Mouse (Mus musculus) limb, embryonic 12.5 days (tissue): ENCODE data around the gene Nrxn2. TPM values are rescaled to one million over a fixed set of nuclear protein-coding genes. Genes with fewer than 3 reads are reported as not detected.

Experiments used
- ATAC-seq: fragments of 200-750 bp; cut with Nextera tagmentation; 2 replicates; pipeline ENCODE4 v1.8.0; 2017; ENCODE audit warnings: low read depth, moderate TSS enrichment; ENCODE audit not compliant: insufficient number of reproducible peaks, insufficient read depth, low FRiP score, low TSS enrichment
- H3K27ac ChIP-seq: fragments of 300-500 bp; sonication (generic); 2 replicates; pipeline ENCODE4 v1.5.1; 2016; ENCODE audit warnings: mild to moderate bottlenecking, moderate library complexity
- H3K27me3 ChIP-seq: fragments of 300-500 bp; sonication (generic); 2 replicates; pipeline ENCODE4 v1.6.1; 2016; ENCODE audit warnings: mild to moderate bottlenecking, moderate library complexity
- H3K36me3 ChIP-seq: fragments of 300-500 bp; sonication (generic); 2 replicates; pipeline ENCODE4 v1.6.1; 2016; ENCODE audit warnings: mild to moderate bottlenecking, moderate library complexity
- H3K4me1 ChIP-seq: fragments of 300-500 bp; sonication (generic); replicated peaks from 2 replicates; pipeline ENCODE4 v1.6.1; 2016
- H3K4me2 ChIP-seq: fragments of 300-500 bp; sonication (generic); 2 replicates; pipeline ENCODE4 v1.6.1; 2016; ENCODE audit warnings: mild to moderate bottlenecking, moderate library complexity
- H3K4me3 ChIP-seq: fragments of 300-500 bp; sonication (generic); replicated peaks from 2 replicates; pipeline ENCODE4 v1.5.1; 2016; ENCODE audit warnings: mild to moderate bottlenecking
- H3K9ac ChIP-seq: fragments of 300-500 bp; sonication (generic); replicated peaks from 2 replicates; pipeline ENCODE4 v1.6.1; 2016; ENCODE audit warnings: mild to moderate bottlenecking, moderate library complexity
- H3K9me3 ChIP-seq: fragments of 300-500 bp; sonication (generic); 2 replicates; pipeline ENCODE4 v1.6.1; 2016; ENCODE audit warnings: mild to moderate bottlenecking, moderate library complexity
- WGBS: fragments of 180-500 bp; shearing (Covaris S2); methylation state at CpG from one replicate; pipeline ENCODE4 v1.1.7; 2016; 5-methylcytosine and 5-hydroxymethylcytosine counted together
- polyA plus RNA-seq: library from polyadenylated mRNA; unstranded; fragments of >200 nt; fragmentation: Nextera tagmentation; extraction: Ambion mirVana; gene quantifications from 2 replicates; pipeline ENCODE4 v1.2.1, GENCODE M21; 2016

The Nrxn2 gene
- polyA plus RNA-seq, 1 experiment from 2014 or later, result 2.4 TPM

DNA sequence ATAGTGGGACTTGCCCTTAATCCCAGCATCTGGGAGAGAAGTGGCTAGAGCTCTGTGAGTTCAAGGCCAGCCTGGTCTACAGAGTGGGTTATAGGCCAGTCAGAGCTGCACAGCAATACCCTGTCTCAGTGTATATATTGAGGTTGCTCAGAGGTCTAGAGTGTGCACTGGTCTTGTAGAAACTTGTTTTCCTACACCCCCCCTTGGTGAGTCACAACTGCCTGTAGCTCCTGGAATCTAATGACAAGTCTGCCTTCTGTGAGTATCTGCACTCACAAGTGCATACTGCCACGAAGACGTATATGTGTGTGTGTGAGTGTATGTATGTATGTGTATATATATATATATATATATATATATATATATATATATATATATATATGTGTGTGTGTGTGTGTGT, 60.0 kb downstream of the Nrxn2 start:
- WGBS, result 89% methylated on average over 2 of the region's 2 CpGs
- Histone ChIP-seq H3K4me2 (no peak overlapping the region), H3K4me1 (peaks cover 11% of the 10 kb centered on the region), H3K9me3 (no peaks in the 10 kb centered on the region), H3K4me3 (no peak overlapping the region), H3K36me3 (no peaks in the 10 kb centered on the region), H3K9ac (no peak overlapping the region), H3K27ac (no peak overlapping the region), H3K27me3 (0 out of 2 replicates have a peak, but pooled peaks cover 5% of the 10 kb centered on the region)
- ATAC-seq, result no peak

DNA sequence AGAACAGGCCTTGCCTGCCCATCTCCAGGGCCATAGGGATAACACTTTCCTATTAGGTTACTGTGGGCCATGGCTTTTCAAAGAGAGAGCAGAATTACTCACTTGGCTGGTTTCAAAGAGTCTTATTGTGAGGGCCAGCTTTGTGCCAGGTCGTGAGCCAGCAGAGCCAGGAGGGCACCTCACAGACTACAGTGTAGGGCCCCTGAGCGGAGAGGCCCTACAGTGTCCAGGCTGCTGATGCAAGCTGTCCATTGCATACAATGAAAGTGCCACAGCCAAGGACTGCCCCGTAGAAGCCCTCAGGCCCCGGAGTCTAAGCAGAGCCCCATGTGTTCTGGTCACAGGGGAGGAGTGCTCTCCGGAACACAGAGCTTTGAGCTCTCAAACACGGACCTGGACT, 64.4 kb downstream of the Nrxn2 start:
- Histone ChIP-seq H3K9ac (no peak overlapping the region), H3K27me3 (peaks cover 25% of the 10 kb centered on the region), H3K4me2 (no peak overlapping the region), H3K36me3 (no peaks in the 10 kb centered on the region), H3K4me1 (no peaks in the 10 kb centered on the region), H3K9me3 (no peaks in the 10 kb centered on the region), H3K27ac (no peak overlapping the region), H3K4me3 (no peak overlapping the region)
- no peak for ATAC-seq
- WGBS, result 89% methylated on average over 6 of the region's 6 CpGs

DNA sequence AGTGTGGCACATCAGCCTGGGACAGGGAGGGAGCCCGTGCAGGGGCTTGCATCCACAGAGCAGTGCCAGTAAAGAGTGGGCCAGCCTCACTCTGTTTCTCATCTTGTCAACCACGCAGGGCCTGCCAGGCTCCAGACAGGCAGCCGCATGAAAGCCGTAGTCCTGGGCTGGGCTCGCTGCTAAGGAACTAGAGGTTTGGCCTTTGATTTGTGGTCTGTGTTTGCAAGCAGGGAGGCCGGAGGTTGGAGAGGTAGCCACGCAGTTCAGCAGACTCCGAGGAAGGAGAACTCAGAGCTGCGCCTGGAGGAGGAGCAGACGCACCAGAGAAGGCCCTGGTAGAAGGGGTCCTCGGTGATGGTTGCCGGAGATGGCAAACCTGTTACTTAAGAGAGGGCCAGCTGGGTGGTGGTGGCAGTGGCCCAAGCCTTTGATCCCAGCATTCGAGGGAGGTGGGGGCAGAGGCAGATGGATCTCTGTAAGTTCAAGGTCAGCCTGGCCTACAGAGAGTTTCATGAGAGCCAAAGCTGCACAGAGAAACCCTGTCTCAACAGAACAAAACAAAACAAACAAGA, 66.6 kb downstream of the Nrxn2 start:
- Histone ChIP-seq H3K9me3 (no peaks in the 10 kb centered on the region), H3K9ac (no peak overlapping the region), H3K4me2 (no peak overlapping the region), H3K27me3 (peaks cover 43% of the 10 kb centered on the region), H3K27ac (no peak overlapping the region), H3K36me3 (no peaks in the 10 kb centered on the region), H3K4me3 (no peak overlapping the region), H3K4me1 (no peaks in the 10 kb centered on the region)
- ATAC-seq, result no peak
- WGBS, result 60% methylated on average over 13 of the region's 13 CpGs

DNA sequence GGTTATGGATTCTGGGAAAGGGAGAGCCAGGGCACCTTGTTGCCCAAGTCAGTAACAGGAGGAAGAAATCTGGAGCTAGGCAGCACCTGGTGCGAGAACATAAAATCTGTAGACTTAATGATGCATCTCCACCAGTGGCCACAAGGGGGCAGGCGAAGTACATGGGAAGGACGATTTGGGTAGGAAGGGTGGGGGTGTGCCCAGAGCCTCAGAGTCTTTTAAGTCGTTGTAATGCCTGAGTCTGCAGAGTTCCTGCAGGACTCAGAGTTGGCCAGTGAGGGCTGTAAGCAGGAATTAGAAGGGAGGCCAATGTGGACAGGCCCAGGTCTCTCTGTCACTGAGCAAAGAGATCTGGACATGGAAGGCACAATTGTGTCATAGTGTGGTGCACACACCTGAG, 70.5 kb downstream of the Nrxn2 start:
- no peaks in the 10 kb centered on the region for H3K4me1 ChIP-seq
- H3K4me3 ChIP-seq, result no peak overlapping the region
- WGBS, result 0% methylated on average over 4 of the region's 4 CpGs
- H3K9ac ChIP-seq, result no peak overlapping the region
- no peak overlapping the region for H3K4me2 ChIP-seq
- peak; percentile 60 for ATAC-seq
- H3K36me3 ChIP-seq, result no peaks in the 10 kb centered on the region
- H3K27me3 ChIP-seq, result peaks cover 82% of the 10 kb centered on the region
- H3K9me3 ChIP-seq, result no peaks in the 10 kb centered on the region
- no peak overlapping the region for H3K27ac ChIP-seq

DNA sequence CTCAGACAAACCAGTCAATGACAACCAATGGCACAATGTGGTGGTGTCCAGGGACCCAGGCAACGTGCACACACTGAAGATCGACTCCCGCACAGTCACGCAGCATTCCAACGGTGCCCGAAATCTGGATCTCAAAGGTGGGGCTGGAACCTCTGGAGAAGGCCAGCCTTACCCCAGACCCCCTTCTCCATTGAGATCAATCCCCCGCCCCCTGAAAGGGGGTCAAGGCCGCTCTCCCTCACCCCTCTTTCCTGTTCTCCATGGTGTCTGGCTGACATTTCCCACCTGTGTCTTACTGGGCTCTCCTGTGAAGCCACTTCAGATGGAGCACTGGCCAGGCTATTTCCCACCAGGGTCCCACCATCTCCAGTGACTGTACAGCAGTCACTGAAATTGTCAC, 73.0 kb downstream of the Nrxn2 start:
- peaks cover 93% of the 10 kb centered on the region for H3K27me3 ChIP-seq
- H3K9me3 ChIP-seq, result no peaks in the 10 kb centered on the region
- ATAC-seq, result no peak
- 84% methylated on average over 8 of the region's 8 CpGs for WGBS
- no peaks in the 10 kb centered on the region for H3K4me1 ChIP-seq
- H3K4me2 ChIP-seq, result no peak overlapping the region
- H3K27ac ChIP-seq, result no peak overlapping the region
- H3K4me3 ChIP-seq, result no peak overlapping the region
- H3K36me3 ChIP-seq, result no peaks in the 10 kb centered on the region
- H3K9ac ChIP-seq, result no peak overlapping the region

DNA sequence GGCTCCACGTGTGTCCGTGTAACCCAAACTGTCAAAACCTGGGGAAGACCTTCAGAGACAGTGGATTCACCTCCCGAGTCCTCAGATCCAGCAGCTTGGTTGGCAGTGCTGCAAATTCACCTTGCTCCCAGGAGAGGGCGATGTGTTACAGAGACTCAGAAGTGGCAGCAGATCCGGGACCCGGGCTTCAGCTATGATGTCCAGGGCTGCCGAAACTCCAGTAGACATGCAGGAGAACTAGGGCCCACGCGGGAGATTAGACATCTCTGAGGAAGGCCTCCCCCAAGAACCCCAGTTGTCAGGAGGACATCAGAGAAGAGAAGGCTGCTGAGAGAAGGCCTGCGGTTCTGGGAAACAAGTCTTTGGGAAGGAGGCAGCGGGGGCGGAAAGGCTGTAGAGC, 73.6 kb downstream of the Nrxn2 start:
- no peaks in the 10 kb centered on the region for H3K36me3 ChIP-seq
- no peak overlapping the region for H3K4me3 ChIP-seq
- H3K27ac ChIP-seq, result no peak overlapping the region
- ATAC-seq, result no peak
- peaks cover 94% of the 10 kb centered on the region for H3K27me3 ChIP-seq
- H3K4me2 ChIP-seq, result no peak overlapping the region
- H3K9me3 ChIP-seq, result no peaks in the 10 kb centered on the region
- peak overlapping the region; percentile 23 for H3K9ac ChIP-seq
- 23% methylated on average over 12 of the region's 12 CpGs for WGBS
- H3K4me1 ChIP-seq, result peaks cover 3% of the 10 kb centered on the region; the same call in 1 of the 2 replicates

DNA sequence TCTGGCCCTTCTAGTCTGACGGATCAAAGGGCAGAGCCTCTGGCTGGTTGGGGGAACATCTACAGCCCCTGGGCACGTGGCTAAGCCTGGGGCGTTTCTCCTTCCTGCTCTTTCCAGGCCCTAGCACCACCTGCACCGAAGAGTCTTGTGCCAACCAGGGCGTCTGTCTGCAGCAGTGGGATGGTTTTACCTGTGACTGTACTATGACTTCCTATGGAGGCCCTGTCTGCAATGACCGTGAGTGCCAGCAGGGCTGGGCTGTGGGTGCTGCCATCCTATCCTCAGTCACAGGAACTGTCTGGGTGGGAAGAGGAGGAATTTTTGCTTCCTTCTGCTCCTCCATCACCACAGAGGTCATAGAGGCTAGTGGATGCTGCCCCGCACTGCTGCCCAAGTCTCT, 74.7 kb downstream of the Nrxn2 start:
- peaks cover 14% of the 10 kb centered on the region for H3K4me1 ChIP-seq
- no peak overlapping the region for H3K4me2 ChIP-seq
- no peak overlapping the region for H3K9ac ChIP-seq
- 77% methylated on average over 7 of the region's 7 CpGs for WGBS
- no peak for ATAC-seq
- H3K36me3 ChIP-seq, result no peaks in the 10 kb centered on the region
- H3K27me3 ChIP-seq, result peaks cover 95% of the 10 kb centered on the region
- H3K4me3 ChIP-seq, result no peak overlapping the region
- H3K9me3 ChIP-seq, result no peaks in the 10 kb centered on the region
- no peak overlapping the region for H3K27ac ChIP-seq

DNA sequence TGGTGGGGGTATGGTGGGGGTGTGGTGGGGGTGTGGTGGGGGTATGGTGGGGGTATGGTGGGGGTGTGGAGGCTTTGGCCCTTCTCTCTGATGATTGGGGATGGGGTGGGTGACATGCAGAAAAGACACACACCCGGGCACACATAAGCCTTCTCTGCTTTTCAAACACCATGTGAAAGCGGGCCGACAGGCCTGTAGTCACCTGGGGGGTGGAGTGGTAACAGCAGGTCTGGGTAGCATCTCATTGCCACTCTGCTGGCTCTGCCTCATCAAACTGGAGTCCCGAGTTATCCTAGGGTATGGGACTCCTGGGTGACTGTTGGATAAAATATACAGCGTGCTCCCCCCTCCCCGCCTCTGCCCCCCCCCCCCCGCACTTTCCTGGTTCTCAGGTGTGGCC, 75.5 kb downstream of the Nrxn2 start:
- no peak for ATAC-seq
- Histone ChIP-seq H3K4me3 (no peak overlapping the region), H3K36me3 (no peaks in the 10 kb centered on the region), H3K9me3 (no peaks in the 10 kb centered on the region), H3K27me3 (peaks cover 97% of the 10 kb centered on the region), H3K4me2 (no peak overlapping the region), H3K4me1 (peaks cover 16% of the 10 kb centered on the region), H3K9ac (no peak overlapping the region), H3K27ac (no peak overlapping the region)
- WGBS, result 56% methylated on average over 7 of the region's 7 CpGs

DNA sequence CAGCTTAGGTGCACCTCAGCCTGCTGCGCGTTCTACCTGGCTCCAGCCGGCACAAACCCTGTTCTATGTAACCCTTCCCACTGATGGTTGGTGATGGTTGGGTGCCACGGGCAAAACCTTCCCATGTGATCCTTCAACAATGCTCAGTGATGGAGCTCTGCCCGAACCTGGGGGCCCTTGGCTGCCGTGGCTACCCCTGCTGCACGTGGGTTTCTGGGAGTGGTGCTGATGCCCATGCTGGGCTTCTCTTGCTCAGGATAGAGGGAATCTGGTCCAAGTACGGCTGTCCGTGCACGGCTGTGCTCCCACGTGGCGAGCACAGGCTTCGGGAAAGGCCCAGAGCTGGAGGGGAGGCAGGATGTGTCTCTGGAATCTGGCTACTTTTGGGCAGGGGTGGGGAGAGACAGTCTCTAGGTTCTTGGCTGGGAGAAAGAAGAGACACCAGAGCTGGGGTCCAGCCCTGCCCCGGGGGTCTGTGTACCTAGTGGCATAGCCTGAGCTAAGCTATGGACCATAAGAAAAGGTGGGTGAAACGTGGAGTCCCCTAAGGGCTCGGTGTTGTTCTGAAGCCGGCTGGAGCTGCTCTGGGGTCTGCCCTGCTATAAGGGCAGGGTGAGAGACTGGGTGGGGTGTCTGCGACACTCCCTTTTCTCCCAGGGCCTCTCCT, 76.1 kb downstream of the Nrxn2 start:
- Histone ChIP-seq H3K9me3 (no peaks in the 10 kb centered on the region), H3K4me3 (no peak overlapping the region), H3K36me3 (no peaks in the 10 kb centered on the region), H3K27ac (no peak overlapping the region), H3K27me3 (peaks cover 100% of the 10 kb centered on the region), H3K9ac (no peak overlapping the region), H3K4me1 (peaks cover 16% of the 10 kb centered on the region), H3K4me2 (no peak overlapping the region)
- no peak for ATAC-seq
- 55% methylated on average over 18 of the region's 18 CpGs for WGBS

DNA sequence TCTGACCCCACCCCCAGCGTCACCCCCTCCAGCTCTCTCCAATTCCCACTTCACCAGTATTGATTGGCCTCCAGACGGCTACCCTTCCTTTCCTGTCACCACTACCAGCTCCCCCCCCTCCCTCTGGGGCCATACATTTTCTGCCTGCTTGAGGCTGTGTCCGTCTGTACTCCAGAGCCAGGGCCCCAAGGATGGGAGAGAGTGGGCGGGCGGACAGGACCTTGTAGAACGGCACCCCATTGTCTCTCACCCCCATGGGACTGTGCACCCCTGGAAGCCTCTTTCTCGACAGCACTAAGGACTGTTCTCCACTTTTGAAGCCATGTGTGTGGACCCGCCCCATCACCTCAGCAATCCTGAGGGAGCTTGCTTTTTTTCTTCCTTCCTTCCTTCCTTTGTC, 77.2 kb downstream of the Nrxn2 start:
- Histone ChIP-seq H3K9me3 (no peaks in the 10 kb centered on the region), H3K9ac (no peak overlapping the region), H3K4me1 (peaks cover 16% of the 10 kb centered on the region), H3K4me2 (no peak overlapping the region), H3K27me3 (peaks cover 100% of the 10 kb centered on the region), H3K36me3 (no peaks in the 10 kb centered on the region), H3K27ac (no peak overlapping the region), H3K4me3 (no peak overlapping the region)
- 27% methylated on average over 8 of the region's 8 CpGs for WGBS
- no peak for ATAC-seq

DNA sequence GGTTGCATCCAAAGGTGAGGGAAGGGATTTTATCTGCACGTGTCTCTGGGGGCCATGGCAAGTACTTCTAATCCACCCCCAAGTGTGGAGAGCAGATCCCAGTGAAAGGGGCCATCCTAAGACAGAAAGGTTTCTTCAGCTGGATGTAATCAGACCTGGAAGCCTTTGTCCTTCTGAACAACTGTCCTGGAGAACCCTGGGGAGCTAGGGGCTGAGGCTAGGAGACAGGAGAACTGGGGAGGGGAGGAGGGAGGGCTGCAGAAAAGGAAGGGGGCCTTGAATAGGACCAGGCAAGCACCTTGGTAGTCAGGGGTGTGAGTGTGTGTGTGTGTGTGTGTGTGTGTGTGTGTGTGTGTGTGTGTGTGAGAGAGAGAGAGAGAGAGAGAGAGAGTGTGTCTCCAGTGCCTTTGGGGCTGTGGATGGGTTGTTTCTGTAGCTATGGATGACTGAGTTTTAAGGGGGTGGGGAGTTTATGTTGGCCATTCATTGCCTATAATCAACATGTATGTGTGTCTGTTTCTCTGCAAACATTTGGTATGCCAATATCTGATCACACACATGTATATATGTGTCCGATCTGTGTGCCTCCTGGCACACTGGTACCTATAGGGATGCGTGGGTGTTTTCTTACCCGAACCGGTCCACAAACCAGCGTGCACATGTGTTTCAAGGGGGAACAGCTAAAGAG, 78.1 kb downstream of the Nrxn2 start:
- H3K4me2 ChIP-seq, result peak overlapping the region; percentile 80
- no peak for ATAC-seq
- H3K4me1 ChIP-seq, result peaks cover 16% of the 10 kb centered on the region
- no peaks in the 10 kb centered on the region for H3K9me3 ChIP-seq
- 10% methylated on average over 6 of the region's 6 CpGs for WGBS
- 0 out of 2 replicates have a peak overlapping the region, but pooled peaks have one; percentile 58 for H3K9ac ChIP-seq
- peak overlapping the region; percentile 49 for H3K4me3 ChIP-seq
- no peak overlapping the region for H3K27ac ChIP-seq
- H3K27me3 ChIP-seq, result peaks cover 100% of the 10 kb centered on the region
- H3K36me3 ChIP-seq, result no peaks in the 10 kb centered on the region
